Mouse (Mus musculus): ENCODE measurements around the gene Ccnjl. TPM values are rescaled to one million over a fixed set of nuclear protein-coding genes. Genes with fewer than 3 reads are reported as not detected.
A peak's percentile ranks its signal among the peaks of the same experiment; 100 is the strongest.

Ccnjl gene
- 7.4 and 10.4 TPM in 2 replicates for polyA plus RNA-seq (2015; fragmentation: Nextera tagmentation; extraction: Ambion mirVana)

- Histone ChIP-seq H3K9me3 (replicated peaks; ENCODE audit: control insufficient read depth, low read length, poor library complexity, severe bottlenecking) (no peaks in the 10 kb centered on the region), H3K4me3 (ENCODE audit: low read depth, low read length) (peak within 1 kb of the TSS; percentile 84), H3K27me3 (ENCODE audit: control insufficient read depth, insufficient read depth, low read depth, low read length) (no peaks in the 10 kb centered on the region), H3K4me1 (ENCODE audit: control insufficient read depth, insufficient read depth, low read length) (peaks cover 2% of the 10 kb centered on the region; the same call in 1 of the 2 replicates), H3K4me2 (ENCODE audit: low read length) (peak within 1 kb of the TSS; percentile 92), H3K36me3 (ENCODE audit: control insufficient read depth, insufficient read depth, low read length) (no peaks in the 10 kb centered on the region), H3K9ac (ENCODE audit: low read depth, low read length) (peak within 1 kb of the TSS; percentile 82), H3K27ac (ENCODE audit: low read length) (peak within 1 kb of the TSS; percentile 75)
- WGBS: under 1% methylated on average over 60 of the region's 79 CpGs
- peak; percentile 81 for ATAC-seq
Observed at GRCm38 (mm10) chr11:43528683-43529499, at the start of gene Ccnjl. TSS of gene Ccnjl (plus strand) at chr11:43528784.

DNA sequence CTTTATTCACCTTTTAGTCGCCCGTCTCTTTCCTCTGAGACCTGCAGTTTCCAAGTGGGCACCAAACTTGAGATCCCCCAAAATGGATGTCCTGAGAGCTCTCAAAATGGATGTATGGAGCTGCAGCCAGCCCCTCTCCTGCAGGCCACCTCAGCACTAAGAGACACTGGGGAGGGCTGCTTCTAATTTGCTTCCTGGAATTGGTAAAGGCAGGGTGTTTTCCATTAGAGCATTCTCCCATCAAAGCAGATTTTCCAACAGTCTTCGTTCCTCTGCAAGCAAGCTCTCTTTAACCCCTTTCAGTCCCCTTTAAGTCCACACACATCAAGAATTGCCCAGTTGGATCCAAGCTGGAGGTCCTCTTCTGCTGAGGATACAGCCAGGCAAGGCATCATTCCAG, 49.2 kb upstream of the Ccnjl start:
- no peaks in the 10 kb centered on the region for H3K27me3 ChIP-seq (ENCODE audit: control insufficient read depth, insufficient read depth, low read depth, low read length)
- H3K4me2 ChIP-seq (ENCODE audit: low read length): no peak overlapping the region
- no peaks in the 10 kb centered on the region for H3K9me3 ChIP-seq (replicated peaks; ENCODE audit: control insufficient read depth, low read length, poor library complexity, severe bottlenecking)
- H3K9ac ChIP-seq (ENCODE audit: low read depth, low read length): no peak overlapping the region
- H3K36me3 ChIP-seq (ENCODE audit: control insufficient read depth, insufficient read depth, low read length): no peaks in the 10 kb centered on the region
- no peak overlapping the region for H3K27ac ChIP-seq (ENCODE audit: low read length)
- WGBS: 93% methylated on average over 3 of the region's 3 CpGs
- peaks cover 8% of the 10 kb centered on the region; the same call in 1 of the 2 replicates for H3K4me1 ChIP-seq (ENCODE audit: control insufficient read depth, insufficient read depth, low read length)
- no peak overlapping the region for H3K4me3 ChIP-seq (ENCODE audit: low read depth, low read length)
- ATAC-seq: no peak

DNA sequence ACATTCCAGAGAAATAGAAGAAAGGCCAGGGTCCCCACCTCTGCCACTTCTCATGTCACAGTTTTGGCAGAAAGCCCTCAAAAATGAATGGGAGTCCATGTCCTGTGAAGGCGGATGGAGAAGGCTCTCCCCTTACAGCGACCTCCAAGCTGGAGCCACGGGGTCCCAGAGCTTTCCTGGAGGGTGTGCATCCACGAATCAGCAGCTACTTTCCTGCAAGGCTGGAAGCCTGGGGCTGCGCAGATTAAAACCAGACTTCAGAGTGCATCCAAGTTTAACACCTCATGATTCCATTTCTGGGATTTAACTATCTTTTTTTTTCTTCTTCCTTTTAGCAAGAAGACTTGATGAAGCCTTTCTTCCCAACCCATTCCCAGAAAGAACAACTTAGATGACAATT, 48.0 kb upstream of the Ccnjl start:
- Histone ChIP-seq H3K4me2 (ENCODE audit: low read length) (no peak overlapping the region), H3K4me3 (ENCODE audit: low read depth, low read length) (no peak overlapping the region), H3K9ac (ENCODE audit: low read depth, low read length) (no peak overlapping the region), H3K9me3 (replicated peaks; ENCODE audit: control insufficient read depth, low read length, poor library complexity, severe bottlenecking) (no peaks in the 10 kb centered on the region), H3K4me1 (ENCODE audit: control insufficient read depth, insufficient read depth, low read length) (no peaks in the 10 kb centered on the region), H3K36me3 (ENCODE audit: control insufficient read depth, insufficient read depth, low read length) (no peaks in the 10 kb centered on the region), H3K27me3 (ENCODE audit: control insufficient read depth, insufficient read depth, low read depth, low read length) (no peaks in the 10 kb centered on the region), H3K27ac (ENCODE audit: low read length) (no peak overlapping the region)
- 54% methylated on average over 5 of the region's 5 CpGs for WGBS
- no peak for ATAC-seq

DNA sequence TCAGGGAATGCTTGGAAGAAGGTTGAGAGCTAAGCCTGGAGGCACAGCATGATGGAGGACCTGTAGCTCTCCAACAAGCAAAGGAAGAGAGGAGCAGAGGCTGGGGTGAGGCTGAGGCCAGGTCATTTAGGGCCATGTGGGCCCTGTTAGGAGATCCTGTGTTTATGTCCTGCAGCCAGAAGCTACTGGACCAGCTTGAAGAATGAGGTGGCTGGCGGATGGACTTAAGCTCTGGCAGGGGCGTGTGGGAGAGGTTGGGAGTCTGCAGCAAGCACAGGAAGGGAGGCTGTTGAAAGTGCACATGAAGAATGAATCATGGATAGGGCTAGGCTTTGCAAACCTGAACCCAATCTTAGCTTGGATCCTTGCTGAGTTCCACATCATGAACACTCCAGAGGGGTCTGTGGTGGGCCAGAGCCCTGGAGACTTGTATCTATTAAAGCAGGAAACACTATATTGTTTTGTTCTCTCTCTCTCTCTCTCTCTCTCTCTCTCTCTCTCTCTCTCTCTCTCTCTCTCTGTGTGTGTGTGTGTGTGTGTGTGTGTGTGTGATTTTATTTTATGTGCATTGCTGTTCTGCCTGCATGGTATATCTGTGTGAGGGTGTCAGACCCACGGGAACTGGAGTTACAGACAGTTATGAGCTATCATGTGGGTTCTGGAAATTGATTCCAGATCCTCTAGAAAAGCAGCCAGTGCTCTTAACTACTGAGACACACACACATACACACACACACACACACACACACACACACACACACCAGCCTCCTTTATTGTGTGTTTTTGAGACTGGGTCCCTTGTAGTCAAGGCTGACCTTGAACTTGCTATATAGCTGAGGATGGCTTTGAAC, 46.7 kb upstream of the Ccnjl start:
- Histone ChIP-seq H3K9me3 (replicated peaks; ENCODE audit: control insufficient read depth, low read length, poor library complexity, severe bottlenecking) (no peaks in the 10 kb centered on the region), H3K36me3 (ENCODE audit: control insufficient read depth, insufficient read depth, low read length) (no peaks in the 10 kb centered on the region), H3K4me3 (ENCODE audit: low read depth, low read length) (no peak overlapping the region), H3K27ac (ENCODE audit: low read length) (no peak overlapping the region), H3K9ac (ENCODE audit: low read depth, low read length) (no peak overlapping the region), H3K4me1 (ENCODE audit: control insufficient read depth, insufficient read depth, low read length) (no peaks in the 10 kb centered on the region), H3K27me3 (ENCODE audit: control insufficient read depth, insufficient read depth, low read depth, low read length) (no peaks in the 10 kb centered on the region), H3K4me2 (ENCODE audit: low read length) (no peak overlapping the region)
- WGBS: 65% methylated on average over 3 of the region's 3 CpGs
- ATAC-seq: no peak

- H3K9me3 ChIP-seq (replicated peaks; ENCODE audit: control insufficient read depth, low read length, poor library complexity, severe bottlenecking): no peaks in the 10 kb centered on the region
- H3K4me1 ChIP-seq (ENCODE audit: control insufficient read depth, insufficient read depth, low read length): no peaks in the 10 kb centered on the region
- H3K9ac ChIP-seq (ENCODE audit: low read depth, low read length): no peak overlapping the region
- ATAC-seq: no peak
- no peaks in the 10 kb centered on the region for H3K36me3 ChIP-seq (ENCODE audit: control insufficient read depth, insufficient read depth, low read length)
- H3K4me2 ChIP-seq (ENCODE audit: low read length): no peak overlapping the region
- no peaks in the 10 kb centered on the region for H3K27me3 ChIP-seq (ENCODE audit: control insufficient read depth, insufficient read depth, low read depth, low read length)
- no peak overlapping the region for H3K4me3 ChIP-seq (ENCODE audit: low read depth, low read length)
- WGBS: 67% methylated on average over 6 of the region's 6 CpGs
- H3K27ac ChIP-seq (ENCODE audit: low read length): no peak overlapping the region
Observed at GRCm38 (mm10) chr11:43483122-43483792, 45.3 kb upstream of the Ccnjl start.

DNA sequence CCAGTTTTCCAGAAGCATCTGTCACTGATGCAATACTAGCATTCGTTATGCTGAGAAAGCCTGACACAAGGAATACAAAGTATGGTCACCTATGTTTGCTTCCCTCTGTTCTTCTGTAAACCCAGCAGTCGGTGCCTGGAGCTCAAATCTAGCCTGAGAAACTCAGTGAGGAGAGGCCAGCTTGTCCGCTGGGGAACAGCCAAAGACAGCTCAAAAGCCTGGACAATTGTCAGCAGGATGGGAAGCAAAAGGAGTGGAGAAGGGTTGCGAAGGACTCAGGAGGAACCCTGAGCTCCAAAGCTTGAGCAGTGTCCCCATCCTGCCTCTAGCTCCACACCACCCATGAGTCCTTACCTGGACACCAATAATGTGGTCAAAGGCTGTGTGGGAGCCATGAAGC, 44.5 kb upstream of the Ccnjl start:
- 82% methylated on average over 4 of the region's 4 CpGs for WGBS
- no peak overlapping the region for H3K4me3 ChIP-seq (ENCODE audit: low read depth, low read length)
- no peaks in the 10 kb centered on the region for H3K36me3 ChIP-seq (ENCODE audit: control insufficient read depth, insufficient read depth, low read length)
- 0 out of 2 replicates have a peak overlapping the region, but pooled peaks have one; percentile 10 for H3K9ac ChIP-seq (ENCODE audit: low read depth, low read length)
- ATAC-seq: peak; percentile 14; the same call in 1 of the 2 replicates
- no peaks in the 10 kb centered on the region for H3K9me3 ChIP-seq (replicated peaks; ENCODE audit: control insufficient read depth, low read length, poor library complexity, severe bottlenecking)
- no peaks in the 10 kb centered on the region for H3K27me3 ChIP-seq (ENCODE audit: control insufficient read depth, insufficient read depth, low read depth, low read length)
- no peak overlapping the region for H3K4me2 ChIP-seq (ENCODE audit: low read length)
- peak overlapping the region; percentile 11; the same call in 1 of the 2 replicates for H3K27ac ChIP-seq (ENCODE audit: low read length)
- no peaks in the 10 kb centered on the region for H3K4me1 ChIP-seq (ENCODE audit: control insufficient read depth, insufficient read depth, low read length)

- Histone ChIP-seq H3K36me3 (ENCODE audit: control insufficient read depth, insufficient read depth, low read length) (no peaks in the 10 kb centered on the region), H3K4me2 (ENCODE audit: low read length) (no peak overlapping the region), H3K9me3 (replicated peaks; ENCODE audit: control insufficient read depth, low read length, poor library complexity, severe bottlenecking) (no peaks in the 10 kb centered on the region), H3K27me3 (ENCODE audit: control insufficient read depth, insufficient read depth, low read depth, low read length) (no peaks in the 10 kb centered on the region), H3K4me1 (ENCODE audit: control insufficient read depth, insufficient read depth, low read length) (no peaks in the 10 kb centered on the region), H3K27ac (ENCODE audit: low read length) (no peak overlapping the region), H3K9ac (ENCODE audit: low read depth, low read length) (no peak overlapping the region; the same call in 1 of the 2 replicates), H3K4me3 (ENCODE audit: low read depth, low read length) (no peak overlapping the region)
- 37% methylated on average over 11 of the region's 11 CpGs for WGBS
- ATAC-seq: no peak
Observed at GRCm38 (mm10) chr11:43484652-43485051, 43.9 kb upstream of the Ccnjl start.

DNA sequence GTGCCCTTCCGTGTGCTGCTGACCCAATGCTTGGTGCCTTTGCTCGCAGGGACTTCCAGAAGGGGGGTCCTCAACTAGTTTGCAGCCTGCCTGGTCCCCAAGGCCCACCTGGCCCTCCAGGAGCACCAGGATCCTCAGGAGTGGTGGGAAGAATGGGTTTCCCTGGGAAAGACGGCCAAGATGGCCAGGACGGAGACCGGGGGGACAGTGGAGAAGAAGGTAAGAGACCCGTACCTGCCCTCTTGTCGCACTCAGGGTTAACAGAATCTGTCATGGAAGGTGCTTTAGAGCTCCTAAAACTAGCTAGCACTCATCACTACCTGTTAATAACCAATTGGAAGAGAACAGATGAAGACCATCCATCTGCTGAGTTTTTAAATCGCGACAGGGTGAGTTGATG, 42.7 kb upstream of the Ccnjl start:
- Histone ChIP-seq H3K9ac (ENCODE audit: low read depth, low read length) (no peak overlapping the region), H3K4me3 (ENCODE audit: low read depth, low read length) (no peak overlapping the region), H3K27ac (ENCODE audit: low read length) (no peak overlapping the region), H3K27me3 (ENCODE audit: control insufficient read depth, insufficient read depth, low read depth, low read length) (no peaks in the 10 kb centered on the region), H3K9me3 (replicated peaks; ENCODE audit: control insufficient read depth, low read length, poor library complexity, severe bottlenecking) (no peaks in the 10 kb centered on the region), H3K4me1 (ENCODE audit: control insufficient read depth, insufficient read depth, low read length) (no peaks in the 10 kb centered on the region), H3K4me2 (ENCODE audit: low read length) (no peak overlapping the region), H3K36me3 (ENCODE audit: control insufficient read depth, insufficient read depth, low read length) (no peaks in the 10 kb centered on the region)
- WGBS: 89% methylated on average over 9 of the region's 9 CpGs
- ATAC-seq: no peak

Measured in midbrain, embryonic 16.5 days (tissue).